Mouse (Mus musculus): ENCODE data around the gene Clk3.

- TF ChIP-seq CTCF (IDR thresholded peaks at IDR 0.05; ENCODE audit: low read depth), result no peak
- TF ChIP-seq EP300 (IDR thresholded peaks at IDR 0.05; ENCODE audit: low read depth), result no peak
Measured at GRCm38 (mm10) chr9:57764974-57765363, 691 bp downstream of the Clk3 start.
